Mouse (Mus musculus) embryonic facial prominence, embryonic 13.5 days (tissue): ENCODE results near the gene Olfr90. TPM values are rescaled to one million over a fixed set of nuclear protein-coding genes. Genes with fewer than 3 reads are reported as not detected.

ENCODE experiments used
- ATAC-seq: fragments of 200-750 bp; cut with Nextera tagmentation; 2 replicates; pipeline ENCODE4 v1.8.0; 2017; ENCODE audit warnings: low read depth; ENCODE audit not compliant: insufficient number of reproducible peaks, insufficient read depth, low FRiP score, low TSS enrichment
- H3K27ac ChIP-seq: fragments of 300-500 bp; sonication (generic); 2 replicates; pipeline ENCODE4 v1.5.1; 2015; ENCODE audit warnings: moderate library complexity, mild to moderate bottlenecking, inconsistent platforms
- H3K27me3 ChIP-seq: fragments of 300-500 bp; sonication (generic); 2 replicates; pipeline ENCODE4 v1.6.1; 2015; ENCODE audit warnings: mild to moderate bottlenecking, inconsistent platforms
- H3K36me3 ChIP-seq: fragments of 300-500 bp; sonication (generic); 2 replicates; pipeline ENCODE4 v1.6.1; 2015; ENCODE audit warnings: mild to moderate bottlenecking, inconsistent platforms
- H3K4me1 ChIP-seq: fragments of 300-500 bp; sonication (generic); 2 replicates; pipeline ENCODE4 v1.6.1; 2015; ENCODE audit warnings: inconsistent platforms
- H3K4me2 ChIP-seq: fragments of 300-500 bp; sonication (generic); 2 replicates; pipeline ENCODE4 v1.6.1; 2015; ENCODE audit warnings: moderate library complexity, mild to moderate bottlenecking, inconsistent platforms
- H3K4me3 ChIP-seq: fragments of 300-500 bp; sonication (generic); 2 replicates; pipeline ENCODE4 v1.5.1; 2015; ENCODE audit warnings: mild to moderate bottlenecking, inconsistent platforms
- H3K9ac ChIP-seq: fragments of 300-500 bp; sonication (generic); 2 replicates; pipeline ENCODE4 v1.6.1; 2015; ENCODE audit warnings: mild to moderate bottlenecking, inconsistent platforms
- H3K9me3 ChIP-seq: fragments of 300-500 bp; sonication (generic); 2 replicates; pipeline ENCODE4 v1.6.1; 2016; ENCODE audit warnings: inconsistent platforms
- WGBS: fragments of 180-500 bp; shearing (Covaris S2); methylation state at CpG from one replicate; pipeline ENCODE4 v1.1.7; 2015; ENCODE audit warnings: mixed read lengths; 5-methylcytosine and 5-hydroxymethylcytosine counted together
- polyA plus RNA-seq: library from polyadenylated mRNA; unstranded; fragments of >200 nt; fragmentation: Nextera tagmentation; extraction: Ambion mirVana; gene quantifications from 2 replicates; pipeline ENCODE4 v1.2.1, GENCODE M21; 2015

The Olfr90 gene
- polyA plus RNA-seq, 1 experiment from 2014 or later = not detected

GRCm38 (mm10) chr17:37044651-37045244 lies 43.6 kb downstream of the Olfr90 start:
- WGBS = 67% methylated on average over 7 of the region's 7 CpGs
- Histone ChIP-seq H3K4me1 (peaks cover 30% of the 10 kb centered on the region), H3K9me3 (no peaks in the 10 kb centered on the region), H3K36me3 (no peaks in the 10 kb centered on the region), H3K27me3 (peaks cover 5% of the 10 kb centered on the region), H3K4me2 (peak overlapping the region; percentile 92), H3K27ac (peak overlapping the region; percentile 89; the same call in 1 of the 2 replicates), H3K9ac (no peak overlapping the region), H3K4me3 (peak overlapping the region; percentile 80)
- no peak for ATAC-seq

DNA sequence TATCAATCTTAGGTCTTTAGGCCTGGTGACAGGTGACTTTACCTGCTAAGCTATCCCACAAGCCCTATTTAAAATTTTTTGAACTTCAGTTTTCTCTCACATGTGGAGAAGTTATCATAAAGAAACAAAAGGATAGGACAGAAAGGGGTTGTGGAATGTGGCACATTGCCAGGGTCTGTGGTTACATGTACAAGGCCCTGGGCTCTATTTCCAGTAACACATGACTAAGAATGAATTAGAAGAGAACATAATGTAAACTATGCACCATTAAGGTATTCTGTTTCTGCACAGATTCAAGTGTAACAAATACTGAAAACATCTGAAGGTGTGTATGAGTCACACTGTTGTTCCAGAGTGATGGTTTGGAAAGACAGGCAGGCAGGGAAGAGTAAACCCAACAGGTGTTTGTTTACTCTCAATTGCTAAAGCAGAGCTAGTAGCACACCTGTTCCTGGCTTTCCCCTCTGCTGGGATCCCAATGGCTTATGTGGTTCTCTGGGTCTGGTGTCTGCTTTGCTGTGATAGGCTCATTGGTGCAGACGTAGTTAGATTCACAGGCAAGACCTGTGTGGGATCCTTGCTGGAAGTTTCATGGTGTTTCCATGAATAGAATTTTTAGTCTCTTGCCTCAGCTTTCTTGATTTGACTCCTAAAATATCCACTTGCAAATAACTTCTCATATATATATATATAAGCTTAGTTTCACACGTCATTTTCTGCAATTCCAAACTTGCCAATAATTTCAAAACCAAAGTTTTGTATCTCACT lies 49.0 kb downstream of the Olfr90 start:
- no peak overlapping the region for H3K4me3 ChIP-seq
- no peak overlapping the region for H3K4me2 ChIP-seq
- H3K4me1 ChIP-seq = no peaks in the 10 kb centered on the region
- ATAC-seq = 0 out of 2 replicates have a peak, but pooled peaks have one; percentile 37
- WGBS = 61% methylated on average over 2 of the region's 2 CpGs
- no peaks in the 10 kb centered on the region for H3K36me3 ChIP-seq
- H3K9me3 ChIP-seq = no peaks in the 10 kb centered on the region
- no peak overlapping the region for H3K9ac ChIP-seq
- H3K27me3 ChIP-seq = no peaks in the 10 kb centered on the region
- no peak overlapping the region for H3K27ac ChIP-seq

Other genes with a start within 250 kb of the Olfr90 start
- 0.24 and 0.48 TPM in 2 replicates for gene Trim15, start 221.3 kb downstream of the Olfr90 start, polyA plus RNA-seq
- 1.8 and 4.7 TPM in 2 replicates for gene Trim10, start 218.9 kb downstream of the Olfr90 start, polyA plus RNA-seq
- not detected in 2 replicates for gene Trim40, start 198.4 kb downstream of the Olfr90 start, polyA plus RNA-seq
- gene Trim31, start 190.4 kb downstream of the Olfr90 start, polyA plus RNA-seq = not detected in 2 replicates
- gene Rnf39, start 145.6 kb downstream of the Olfr90 start, polyA plus RNA-seq = 0.35 and 0.39 TPM in 2 replicates
- 118 and 130 TPM in 2 replicates for gene Ppp1r11, start 136.8 kb downstream of the Olfr90 start, polyA plus RNA-seq
- 106 and 115 TPM in 2 replicates for gene Znrd1, start 129.9 kb downstream of the Olfr90 start, polyA plus RNA-seq
- 4.9 and 6.4 TPM in 2 replicates for gene Znrd1as, start 129.9 kb downstream of the Olfr90 start, polyA plus RNA-seq
- not detected in 2 replicates for gene 2410137M14Rik, start 107.3 kb downstream of the Olfr90 start, polyA plus RNA-seq
- gene H2-M5, start 99.0 kb downstream of the Olfr90 start, polyA plus RNA-seq = 1.4 TPM in 2 replicates
- gene Zfp57, start 87.3 kb downstream of the Olfr90 start, polyA plus RNA-seq = 112 and 113 TPM in 2 replicates
- 0.30 and 0.31 TPM in 2 replicates for gene Mog, start 65.1 kb downstream of the Olfr90 start, polyA plus RNA-seq
- 15.8 and 16.1 TPM in 2 replicates for gene Gabbr1, start 42.5 kb downstream of the Olfr90 start, polyA plus RNA-seq
- not detected in 2 replicates for gene Olfr91, start 9.8 kb upstream of the Olfr90 start, polyA plus RNA-seq
- gene Olfr92, start 31.6 kb upstream of the Olfr90 start, polyA plus RNA-seq = not detected in 2 replicates
- gene Olfr93, start 73.0 kb upstream of the Olfr90 start, polyA plus RNA-seq = not detected in 2 replicates
- not detected in 2 replicates for gene Ubd, start 105.4 kb upstream of the Olfr90 start, polyA plus RNA-seq
- not detected in 2 replicates for gene Olfr94, start 112.5 kb upstream of the Olfr90 start, polyA plus RNA-seq
- gene Olfr95, start 124.6 kb upstream of the Olfr90 start, polyA plus RNA-seq = not detected in 2 replicates
- not detected in 2 replicates for gene Olfr96, start 131.6 kb upstream of the Olfr90 start, polyA plus RNA-seq
- not detected in 2 replicates for gene Olfr97, start 148.8 kb upstream of the Olfr90 start, polyA plus RNA-seq
- gene Olfr98, start 175.2 kb upstream of the Olfr90 start, polyA plus RNA-seq = not detected in 2 replicates
- gene H2-M3, start 181.7 kb upstream of the Olfr90 start, polyA plus RNA-seq = 0.94 and 1.4 TPM in 2 replicates
- not detected in 2 replicates for gene Olfr99, start 195.0 kb upstream of the Olfr90 start, polyA plus RNA-seq
- gene Olfr101, start 215.8 kb upstream of the Olfr90 start, polyA plus RNA-seq = not detected in 2 replicates
- gene Olfr102, start 228.6 kb upstream of the Olfr90 start, polyA plus RNA-seq = not detected in 2 replicates